Mouse (Mus musculus) gastrocnemius, postnatal 14 days (tissue): ENCODE measurements around the gene Rftn2. TPM values are rescaled to one million over a fixed set of nuclear protein-coding genes. Genes with fewer than 3 reads are reported as not detected.
"Not testable (repeated sequence)": the region's sequence is repeated elsewhere in the genome, so short reads cannot be mapped to it uniquely, and the experiment has no call there.

Experiments used
- DNase-seq: peaks from one replicate; pipeline ENCODE4 v3.0.0; 2021; ENCODE audit warnings: mixed read lengths
- intact Hi-C: fragments of 180-260 bp; cut with DNase I; formaldehyde crosslinking; loops from one replicate; pipeline ENCODE4 v1.15.1; 2025; ENCODE audit warnings: low total_unique reads
- total RNA-seq, 2 experiments: library from RNA; stranded (reverse); gene quantifications; 2 replicates each; pipeline ENCODE4 v1.2.3; 2021

Gene Rftn2
- total RNA-seq, 2 experiments from 2014 or later, result 8.8 to 9.2 TPM

GRCm38 (mm10) chr1:55132308-55132707 is 94.3 kb downstream of the Rftn2 start:
- intact Hi-C loops, result no loop called here

DNA sequence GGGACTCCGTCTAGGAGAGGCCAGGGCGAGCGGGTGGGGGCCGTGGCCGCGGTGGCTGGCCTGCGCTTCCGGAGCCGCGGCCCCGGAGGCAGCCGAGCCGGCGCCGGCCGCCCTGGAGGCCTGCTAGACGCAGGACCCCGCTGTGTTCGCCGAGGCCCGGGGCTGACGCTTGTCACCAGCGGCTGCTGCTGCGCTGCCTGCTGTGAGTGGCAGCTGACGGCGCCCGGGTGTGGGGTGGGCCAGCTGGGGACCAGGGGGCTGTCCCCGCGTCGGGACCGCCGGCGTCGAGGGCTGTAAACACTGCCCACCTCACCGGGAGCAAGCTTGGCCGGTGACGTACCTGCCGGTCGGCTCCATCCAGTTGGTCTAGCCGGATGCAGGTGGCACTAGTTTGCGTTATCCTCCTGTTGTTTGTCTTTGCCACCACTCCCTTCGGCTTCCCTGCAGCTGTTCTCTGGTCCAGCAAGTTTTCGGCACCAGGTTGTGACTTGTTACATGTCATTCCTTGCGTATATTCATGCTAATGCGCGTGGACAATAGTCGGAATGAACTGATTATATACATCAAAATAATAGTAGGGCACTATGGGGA is 95.1 kb downstream of the Rftn2 start:
- intact Hi-C loops, result no loop called here
- DNase-seq, result no peak

More at GRCm38 (mm10) chr1:55132308-55132707, 94.3 kb downstream of the Rftn2 start:
- no peak for DNase-seq

- intact Hi-C loops, result no loop called here
- DNase-seq, result peak; percentile 96
Observed at GRCm38 (mm10) chr1:55130943-55131401, 95.6 kb downstream of the Rftn2 start, which contains the start of gene Mob4. TSS of gene Mob4 (plus strand) at chr1:55131231.

GRCm38 (mm10) chr1:55130190-55130916 is 96.2 kb downstream of the Rftn2 start:
- intact Hi-C loops, result no loop called here
- no peak for DNase-seq

- intact Hi-C loops, result loop anchor here (5.0 kb wide), 1 partner anchor 37 kb away; no protein-coding TSS in a partner anchor
- no peak for DNase-seq
Observed at GRCm38 (mm10) chr1:55129716-55130115, 96.9 kb downstream of the Rftn2 start.

DNA sequence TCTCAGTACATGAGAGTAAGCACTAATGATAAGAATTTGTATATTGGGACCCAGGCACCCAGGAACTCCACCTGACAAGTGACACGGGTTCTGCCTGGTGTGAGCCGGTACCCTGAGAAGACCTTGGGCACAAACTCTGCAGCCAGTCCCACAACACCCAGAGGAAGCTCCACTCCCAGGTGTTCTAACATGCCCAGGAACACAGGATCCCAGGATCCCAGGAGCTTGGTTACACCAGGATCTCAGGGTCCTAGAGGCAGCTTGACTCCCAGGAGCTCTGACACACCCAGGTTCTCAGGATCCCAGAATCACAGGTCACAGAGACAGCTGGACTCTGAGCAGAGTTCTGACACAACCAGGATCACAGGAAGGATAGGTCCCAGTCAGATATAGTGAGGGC is 102.4 kb downstream of the Rftn2 start:
- DNase-seq, intact Hi-C loops: not testable (repeated sequence)

DNA sequence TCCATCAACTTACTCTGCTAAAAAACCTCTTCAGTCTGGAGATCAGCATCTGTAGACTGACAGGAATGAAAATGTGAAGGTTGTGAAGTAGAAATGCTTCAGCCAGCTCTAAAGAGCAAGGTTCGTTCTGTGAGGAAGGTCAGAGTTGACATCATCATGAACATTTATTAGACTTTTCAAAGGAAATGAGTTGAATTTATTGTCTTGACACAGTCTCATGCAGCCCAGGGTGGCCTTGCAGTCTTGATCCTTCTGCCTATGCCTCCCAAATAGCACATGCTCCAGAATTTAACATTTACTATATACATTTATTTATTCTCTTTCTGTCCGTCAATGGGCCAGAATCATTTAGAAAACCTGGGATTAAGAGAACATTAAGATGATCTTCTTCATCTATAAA is 103.0 kb downstream of the Rftn2 start:
- DNase-seq, result no peak
- intact Hi-C loops, result no loop called here

DNA sequence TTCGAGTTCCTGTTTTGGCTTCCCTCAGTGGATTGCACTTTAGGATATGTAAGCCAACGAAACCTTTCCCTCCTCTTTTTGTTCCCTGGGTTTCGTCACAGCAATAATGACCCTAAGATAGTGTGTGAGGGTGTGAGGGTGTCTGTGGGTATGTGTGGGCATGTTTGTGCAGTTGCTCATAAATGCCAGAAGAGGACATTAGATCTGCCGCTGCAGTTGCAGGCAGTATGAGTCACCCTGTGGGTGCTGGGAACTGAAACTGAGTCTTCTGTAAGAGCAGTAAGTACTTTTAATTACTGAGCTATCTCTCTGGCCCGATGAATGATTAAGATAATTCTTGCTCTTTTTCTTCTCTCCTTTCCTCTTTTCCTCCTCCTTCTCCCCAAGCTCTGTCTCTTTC is 103.5 kb downstream of the Rftn2 start:
- intact Hi-C loops, result no loop called here
- DNase-seq, result no peak

Other genes with a start within 250 kb of the Rftn2 start
- 10 to 100 TPM; 51.9 to 58.3 TPM for gene Sf3b1, start 199.3 kb downstream of the Rftn2 start, total RNA-seq
- 1 to 10 TPM; 7.8 to 9.5 TPM for gene Coq10b, start 174.0 kb downstream of the Rftn2 start, total RNA-seq
- gene Hspe1, start 138.7 kb downstream of the Rftn2 start, total RNA-seq, result 10 to 100 TPM; 63.7 to 76.8 TPM
- gene Hspd1, start 138.5 kb downstream of the Rftn2 start, total RNA-seq, result 100 to 1,000 TPM; 175 to 176 TPM
- gene Mob4, start 95.6 kb downstream of the Rftn2 start, total RNA-seq, result 10 to 100 TPM; 38.5 to 39.9 TPM
- 1 to 10 TPM; 3.7 to 3.8 TPM for gene Mars2, start 10.4 kb upstream of the Rftn2 start, total RNA-seq
- not detected for gene Boll, start 136.7 kb upstream of the Rftn2 start, total RNA-seq
- gene Plcl1, start 179.1 kb upstream of the Rftn2 start, total RNA-seq, result 1 to 10 TPM; 5.2 to 6.0 TPM